Mouse (Mus musculus) heart, adult 18-20 months (tissue): ENCODE results near the gene Zfp93. TPM values are rescaled to one million over a fixed set of nuclear protein-coding genes. Genes with fewer than 3 reads are reported as not detected.
"Not testable (repeated sequence)": the region's sequence is repeated elsewhere in the genome, so short reads cannot be mapped to it uniquely, and the experiment has no call there.

Source experiments
- DNase-seq, 2 experiments: peaks; one replicate each; pipeline ENCODE4 v3.0.0; 2021 to 2022; ENCODE audit warnings: mixed read lengths in 1 of 2
- long read RNA-seq, 2 experiments: library from polyadenylated mRNA; stranded (forward); transcript quantifications; one replicate each; pipeline ENCODE4 v2.0.0; 2021
- total RNA-seq, 2 experiments: library from RNA; stranded (reverse); gene quantifications; 2 replicates each; pipeline ENCODE4 v1.2.3; 2021

Gene Zfp93
- 1 to 10 TPM; 3.1 to 3.6 TPM for total RNA-seq
- long read RNA-seq, experiment 1, partial matches to known transcripts: 1 of 4 reads
- long read RNA-seq, experiment 1, other reads (novel, unspliced or antisense): 0 of 4 reads
- long read RNA-seq, experiment 2, partial matches to known transcripts: 0 of 3 reads
- long read RNA-seq, experiment 2, other reads (novel, unspliced or antisense): 1 of 3 reads

DNA sequence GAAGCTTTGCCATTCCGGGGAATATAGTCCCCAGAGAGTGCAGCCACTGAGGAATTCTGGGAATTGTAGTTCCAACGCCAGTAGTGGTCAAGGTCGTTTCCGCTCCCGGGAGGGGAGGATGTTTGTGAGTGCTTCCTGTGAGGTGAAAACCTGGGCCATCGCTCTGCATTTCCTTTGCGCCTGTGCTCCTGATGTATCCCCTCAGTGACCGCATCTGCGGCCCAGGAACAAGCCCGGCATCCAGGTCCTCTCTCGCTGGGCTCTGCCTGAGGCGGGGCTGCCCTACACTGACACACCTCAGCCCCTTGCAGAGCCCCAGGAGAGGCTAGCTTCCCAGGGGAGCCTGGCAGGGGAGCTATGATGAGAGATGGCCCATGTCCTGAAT lies at the start of gene Zfp93:
Gene Zfp93 (plus strand): TSS at position 133 of the 385 bp plus-strand sequence.
- peak; percentile 87 to 89 for DNase-seq

DNA sequence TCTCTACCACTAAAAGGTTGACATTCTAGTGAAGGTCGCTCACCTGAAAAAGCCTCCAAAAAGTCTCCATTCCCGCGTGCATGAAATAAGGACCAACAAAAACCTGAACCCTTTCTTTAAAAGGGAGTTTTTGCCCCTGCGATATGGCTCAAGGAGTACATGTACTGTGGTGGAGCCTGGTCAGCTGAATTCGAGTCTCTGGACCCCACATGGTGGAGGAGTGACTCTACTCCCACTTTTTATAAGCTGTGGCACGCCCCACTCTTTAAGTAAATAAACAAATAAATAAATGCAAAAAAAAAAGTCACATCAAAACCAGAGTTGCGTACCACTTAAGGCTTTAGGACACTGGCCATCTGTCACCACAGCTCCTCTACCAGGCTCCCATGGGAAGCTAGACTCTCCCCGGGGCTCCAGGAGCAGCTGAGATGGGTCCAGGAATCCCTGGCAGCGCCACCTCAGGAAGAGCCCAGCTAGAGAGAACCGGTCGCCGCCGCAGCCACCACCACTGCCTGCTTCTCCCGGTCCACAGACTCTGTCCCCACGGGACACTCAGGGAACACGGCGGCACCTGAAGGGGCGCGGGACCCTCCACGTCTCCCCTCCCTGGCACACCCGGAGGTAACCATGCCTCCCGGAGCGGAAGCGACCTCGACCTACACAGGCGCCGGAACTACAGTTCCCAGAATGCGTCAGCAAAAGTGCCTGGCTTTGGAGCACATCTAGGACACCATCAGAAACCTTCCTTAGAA lies 33.0 kb upstream of the Zfp93 start, which contains the start of gene Zfp109:
Gene Zfp109 (minus strand): TSS at position 521 of the 752 bp plus-strand sequence.
- peak; percentile 68 to 75 for DNase-seq

DNA sequence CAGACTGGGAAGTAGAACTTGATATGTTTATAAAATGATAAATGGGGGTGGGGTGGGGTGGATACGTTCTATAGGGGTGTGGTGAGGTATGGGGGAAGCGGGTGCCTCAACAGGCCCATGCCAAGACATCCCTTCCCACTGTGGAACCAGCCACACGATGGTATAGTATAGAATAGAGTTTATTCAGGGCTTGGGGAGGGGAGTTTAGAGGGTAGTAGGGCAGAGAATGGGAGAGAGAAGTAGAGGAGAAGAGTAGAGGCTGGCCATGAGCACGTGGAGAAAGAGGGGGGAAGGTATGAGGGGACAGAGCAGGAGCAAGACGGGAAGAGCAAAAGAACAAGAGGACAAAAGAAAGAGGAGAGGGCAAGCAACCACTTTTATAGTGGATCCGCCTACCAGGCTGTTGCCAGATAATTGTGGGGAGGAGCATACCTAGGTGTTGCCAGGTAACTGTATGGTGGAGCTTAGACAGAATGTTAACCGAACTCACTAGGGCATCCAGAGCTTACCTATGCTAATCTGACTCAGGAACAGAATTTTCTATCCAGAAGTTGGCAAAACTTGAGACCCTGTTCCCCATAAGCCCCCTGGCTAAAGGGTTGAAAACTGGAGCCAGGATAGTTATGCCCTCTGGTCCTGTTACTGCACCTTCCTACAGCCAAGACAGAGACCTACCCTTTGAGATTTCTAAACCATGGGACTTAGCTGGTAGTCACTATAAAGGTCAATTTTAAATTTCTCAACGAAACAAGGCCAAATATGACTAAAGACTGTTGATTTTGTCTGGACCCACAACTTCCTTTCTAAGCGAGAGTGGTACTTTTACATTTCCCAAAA lies 16.2 kb upstream of the Zfp93 start:
- no peak for DNase-seq

DNA sequence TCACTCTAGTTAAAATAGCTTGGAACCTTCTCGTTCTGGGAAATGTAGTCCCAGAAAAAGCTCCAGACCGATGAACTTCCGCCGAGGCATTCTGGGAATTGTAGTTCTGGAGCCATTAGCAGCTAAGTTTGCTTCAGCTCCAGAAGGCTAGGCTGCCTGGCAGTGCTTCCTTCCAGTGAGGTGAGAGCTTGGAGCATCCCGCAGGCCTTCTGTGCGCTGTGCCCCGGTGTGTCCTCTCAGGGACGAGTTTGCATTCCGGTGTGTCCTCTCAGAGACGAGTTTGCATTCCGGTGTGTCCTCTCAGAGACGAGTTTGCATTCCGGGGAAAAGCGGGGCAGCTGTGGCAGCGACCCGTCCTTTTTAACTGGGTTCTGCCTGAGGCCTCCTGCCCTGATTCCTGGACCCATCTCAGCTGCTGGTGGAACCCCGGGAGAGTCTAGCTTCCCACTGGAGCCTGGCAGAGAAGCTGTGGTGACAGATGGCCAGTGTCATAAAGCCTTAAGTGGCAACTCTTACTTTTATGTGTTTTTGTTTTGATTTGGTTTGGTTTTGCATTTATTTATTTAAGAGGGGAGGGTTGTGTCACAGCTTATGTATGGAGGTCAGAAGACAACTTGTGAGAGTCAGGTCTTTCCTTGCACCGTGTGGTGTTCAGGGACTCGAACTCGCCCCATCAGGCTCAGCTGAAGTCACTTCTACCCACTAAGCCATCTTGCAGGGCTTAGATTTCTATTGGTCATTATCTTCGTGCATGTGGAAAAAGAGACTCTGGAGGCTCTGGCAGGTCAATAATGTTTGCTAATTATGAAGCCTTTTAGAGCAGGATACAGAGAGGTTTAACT lies 15.4 kb upstream of the Zfp93 start, which contains the start of gene Zfp108:
Gene Zfp108 (plus strand): TSS at position 162 of the 842 bp plus-strand sequence.
- peak; percentile 93 for DNase-seq

DNA sequence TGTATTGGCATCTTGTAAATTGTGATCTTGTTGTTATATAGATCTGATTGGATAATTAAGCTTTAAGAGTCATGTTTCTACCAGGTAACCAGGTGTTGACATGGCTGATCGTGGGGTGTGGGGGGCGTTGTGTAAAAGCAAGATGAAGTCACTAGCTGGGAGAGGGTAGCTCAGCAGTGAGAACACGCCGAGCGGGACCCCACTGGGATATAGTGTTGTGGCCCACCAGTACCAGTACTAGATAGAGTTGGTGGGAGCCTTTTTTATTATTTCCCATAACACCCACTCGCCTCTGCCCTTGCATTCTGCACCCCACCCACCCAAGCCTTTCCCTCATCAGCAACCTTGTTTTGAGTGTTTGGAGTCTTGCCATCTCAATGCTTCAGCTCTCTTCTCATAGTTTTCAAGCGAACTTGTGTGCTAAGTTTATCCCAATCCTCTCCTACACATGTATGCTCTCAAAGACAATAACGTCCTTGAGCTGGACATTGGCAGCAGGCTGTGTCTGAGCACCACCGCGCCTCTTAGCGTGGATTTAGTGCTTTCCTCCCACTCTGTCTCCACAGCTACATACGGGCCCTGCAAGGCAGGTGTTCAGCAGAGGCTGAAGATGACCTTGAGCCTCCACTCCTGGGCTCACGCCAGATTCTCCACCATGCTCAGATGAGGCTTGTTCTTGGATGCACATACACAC lies 10.8 kb upstream of the Zfp93 start:
- no peak for DNase-seq

DNA sequence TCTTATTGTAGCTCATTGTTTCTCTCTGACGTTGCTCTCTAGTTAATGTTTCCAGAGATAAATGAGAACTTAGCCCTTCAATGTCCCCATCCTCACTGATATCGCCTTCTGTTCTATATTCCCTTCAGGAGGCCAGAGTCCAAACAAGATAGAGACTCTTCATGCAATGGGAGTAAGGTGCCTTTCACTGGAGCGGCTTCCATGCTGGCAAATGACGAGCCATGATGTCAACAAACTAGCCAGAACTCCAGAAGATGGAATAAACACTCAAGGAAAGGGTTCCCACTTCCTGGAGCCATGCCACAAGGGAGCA lies 10.3 kb upstream of the Zfp93 start:
- no peak for DNase-seq

DNA sequence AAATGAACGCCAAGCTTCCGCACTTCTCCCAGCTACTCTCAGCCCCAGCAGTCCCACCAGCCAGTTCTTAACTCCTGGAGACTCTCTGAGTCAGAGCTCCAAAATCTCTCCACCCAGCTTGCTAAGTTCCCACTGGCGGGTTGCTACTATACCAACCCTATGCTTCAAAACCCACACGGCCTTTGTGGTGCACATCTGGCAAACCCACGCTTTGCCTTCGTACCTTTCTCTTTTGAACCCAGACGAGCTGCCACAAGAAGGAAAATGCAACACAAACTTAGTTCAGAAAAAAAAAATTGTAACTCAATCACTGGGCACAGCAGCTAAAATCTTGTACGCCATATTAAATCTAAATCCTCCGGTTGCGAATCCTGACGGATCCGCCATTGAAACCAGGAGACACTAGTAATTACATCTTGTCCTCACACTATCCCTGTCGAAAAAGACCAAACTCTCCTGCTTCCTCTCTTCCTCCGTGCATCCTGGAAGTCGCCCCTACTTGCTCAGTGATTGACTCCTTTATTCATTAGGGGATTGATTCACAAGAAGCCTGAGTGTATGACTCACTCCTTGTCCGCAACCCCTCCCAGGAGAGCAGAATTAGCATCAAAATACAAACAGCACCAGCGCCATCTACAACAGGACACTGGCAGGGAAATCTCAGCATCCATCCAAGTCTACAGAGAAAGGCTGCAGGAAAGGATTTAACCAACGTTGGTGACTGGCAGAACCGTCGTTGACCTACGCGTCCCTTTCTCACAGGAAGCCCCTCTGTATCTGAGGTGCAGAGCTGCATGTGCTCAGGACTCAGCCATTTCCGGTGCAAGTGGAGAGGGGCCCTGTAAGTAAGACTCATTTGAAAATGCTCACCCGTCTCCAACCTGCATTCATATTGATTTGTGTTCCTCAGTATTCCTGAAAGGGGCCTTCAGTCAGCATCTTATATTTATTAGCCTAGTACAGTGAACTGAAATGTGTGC lies 1.8 kb upstream of the Zfp93 start:
- no peak for DNase-seq

DNA sequence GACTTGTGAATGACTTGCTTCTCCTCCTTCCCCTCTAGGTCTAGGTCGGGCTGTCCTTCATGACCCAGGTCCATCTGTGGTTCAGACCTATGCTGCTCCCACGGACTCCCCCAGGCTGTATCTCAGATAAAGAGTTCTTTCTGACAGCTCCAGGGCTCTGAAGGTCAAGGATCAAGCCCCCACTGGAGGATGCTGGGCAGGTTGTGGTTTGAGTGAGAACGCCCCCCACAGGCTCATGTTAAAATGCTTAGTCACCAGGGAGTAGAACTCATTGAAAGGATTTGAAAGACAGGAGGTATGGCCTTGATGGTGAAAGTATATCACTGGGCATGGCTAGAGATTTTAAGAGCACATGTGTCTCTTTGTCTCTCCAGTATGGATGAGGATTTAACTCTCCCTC lies 964 bp upstream of the Zfp93 start:
- DNase-seq: no peak

DNA sequence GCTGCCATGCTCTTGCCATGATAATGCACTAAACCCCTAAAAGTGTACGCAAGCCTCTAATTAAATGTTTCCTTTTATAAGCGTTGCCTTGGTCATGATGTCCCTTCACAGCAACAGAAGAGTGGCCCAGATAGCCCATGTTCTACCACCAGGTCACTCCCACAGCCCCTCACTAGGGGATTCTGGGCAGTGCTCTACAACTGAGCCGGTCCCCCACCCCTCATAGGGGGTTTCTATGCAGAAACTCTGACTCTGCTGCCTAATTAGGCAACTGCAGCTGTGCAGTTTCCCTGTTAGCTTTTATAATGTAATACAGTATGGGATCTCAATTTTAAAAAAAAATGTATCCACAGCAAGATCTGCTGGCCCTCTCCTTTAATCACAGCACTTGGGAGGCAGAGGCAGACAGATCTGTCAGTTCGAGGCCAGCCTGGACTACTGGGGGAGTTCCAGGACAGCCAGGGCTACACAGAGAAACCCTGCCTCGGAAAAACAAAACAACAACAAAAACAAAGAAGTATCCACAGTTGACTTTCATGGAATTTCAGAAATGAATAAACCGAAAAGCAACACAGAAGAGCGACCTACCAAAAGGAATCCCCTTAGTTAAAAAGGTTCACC lies 443 bp upstream of the Zfp93 start:
- DNase-seq: no peak

DNA sequence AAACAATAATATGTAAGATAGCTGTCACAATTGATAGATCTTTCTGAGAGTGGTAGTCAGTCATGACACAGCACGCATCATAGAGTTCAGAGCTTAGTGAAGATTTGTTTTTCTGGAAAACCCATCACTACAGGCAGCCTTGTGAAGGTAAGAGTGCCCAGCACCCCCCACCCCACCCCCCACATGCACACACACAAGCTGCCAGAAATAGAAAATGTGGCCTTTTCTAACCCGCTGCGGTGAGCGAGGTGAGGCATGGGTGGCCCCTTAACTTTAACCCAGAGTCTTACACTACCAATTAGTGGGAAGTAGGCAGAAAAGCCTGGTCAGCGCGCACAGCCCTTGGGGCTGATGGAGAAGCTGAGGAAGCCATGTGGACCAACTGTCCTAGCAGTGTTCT lies 971 bp downstream of the Zfp93 start:
- DNase-seq: no peak

DNA sequence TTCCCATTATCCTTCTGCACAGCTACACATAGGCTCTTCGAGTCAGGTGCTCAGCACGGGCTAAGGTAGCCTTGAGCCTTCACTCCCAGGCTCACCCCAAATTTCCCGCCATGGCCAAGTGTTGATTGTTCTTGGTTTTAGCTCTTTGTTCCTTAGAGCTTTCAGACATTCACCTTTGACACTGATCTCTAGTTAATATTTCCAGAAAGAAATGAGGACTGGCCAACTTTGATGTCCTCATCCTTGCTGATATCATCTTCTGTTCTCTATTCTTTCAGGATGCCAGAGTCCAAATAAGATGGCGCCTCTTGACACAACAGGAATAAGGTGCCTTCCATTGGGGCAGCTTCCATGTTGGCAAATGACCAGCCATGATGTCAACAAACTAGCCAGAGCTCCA lies 4.2 kb downstream of the Zfp93 start:
- no peak for DNase-seq

DNA sequence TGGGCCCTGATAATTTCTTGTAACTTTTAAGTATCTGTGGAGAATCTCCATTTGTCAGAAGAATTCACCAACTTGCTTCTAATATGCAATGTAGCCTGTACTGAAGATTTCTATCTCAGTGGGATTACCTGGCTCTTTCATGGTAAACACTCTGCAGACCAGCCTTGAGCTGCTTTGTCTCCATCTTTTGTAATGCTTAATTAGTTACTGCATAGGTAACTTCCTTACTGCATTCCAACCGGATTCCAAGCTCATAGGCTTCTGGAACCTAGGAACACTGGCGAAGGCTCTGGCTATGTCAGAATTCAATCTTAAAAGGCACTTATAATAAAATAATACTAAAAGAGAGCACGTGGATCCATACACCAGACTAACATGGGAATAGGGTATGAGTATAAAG lies 8.6 kb downstream of the Zfp93 start:
- not testable (repeated sequence) for DNase-seq

DNA sequence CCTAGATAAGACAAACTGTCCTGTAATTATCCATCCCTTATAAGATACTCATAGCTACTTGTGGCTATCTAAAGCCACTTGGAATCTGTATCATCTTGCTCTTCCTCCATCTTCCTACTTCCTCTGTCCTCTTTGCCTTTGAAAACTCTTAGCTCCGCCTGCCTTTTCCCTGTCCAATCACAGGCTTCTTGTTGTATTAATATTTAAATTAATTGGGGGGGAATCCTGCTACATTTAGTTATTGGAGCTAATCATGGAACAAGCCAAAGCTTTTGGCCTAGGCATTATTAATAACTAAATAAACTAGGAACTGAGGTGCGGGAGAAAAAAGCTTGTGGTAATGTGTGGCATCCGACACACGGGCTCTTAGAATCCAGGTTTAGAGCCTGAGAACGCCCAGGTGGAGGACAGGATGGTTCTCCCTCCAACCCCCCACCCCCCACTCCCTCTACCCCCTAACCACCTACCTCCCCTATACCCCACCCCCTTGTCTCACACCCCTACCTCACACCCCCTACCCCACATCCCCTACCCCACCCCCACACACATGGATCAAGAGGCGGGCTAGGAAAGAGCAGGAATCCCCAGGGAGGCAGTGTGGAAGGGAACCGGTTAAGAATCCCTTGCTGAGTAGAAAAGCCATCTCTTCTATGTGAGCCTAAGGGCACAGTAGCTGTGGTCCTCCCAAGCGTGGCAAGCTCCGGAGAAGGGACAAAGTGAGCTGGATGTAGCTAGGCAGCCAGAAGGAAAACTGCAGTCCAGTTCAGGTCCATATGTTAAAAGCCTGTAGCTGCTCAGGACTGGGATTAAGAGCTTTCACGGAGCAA lies 10.0 kb downstream of the Zfp93 start:
- no peak for DNase-seq

DNA sequence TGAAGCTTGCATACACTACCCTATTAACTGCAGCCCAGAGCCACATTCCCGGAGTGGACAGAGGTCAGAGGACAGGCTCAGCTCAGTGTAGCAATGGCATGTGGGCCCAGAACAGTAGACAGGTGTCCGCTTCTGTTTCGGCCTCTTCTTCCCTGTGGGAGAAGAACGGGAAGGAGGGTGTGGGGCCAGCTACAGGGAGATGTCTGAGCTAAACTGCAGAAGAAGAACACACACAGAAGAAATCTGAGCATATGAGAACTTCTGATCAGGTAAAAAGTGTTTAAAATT lies 10.6 kb downstream of the Zfp93 start:
- DNase-seq: no peak

DNA sequence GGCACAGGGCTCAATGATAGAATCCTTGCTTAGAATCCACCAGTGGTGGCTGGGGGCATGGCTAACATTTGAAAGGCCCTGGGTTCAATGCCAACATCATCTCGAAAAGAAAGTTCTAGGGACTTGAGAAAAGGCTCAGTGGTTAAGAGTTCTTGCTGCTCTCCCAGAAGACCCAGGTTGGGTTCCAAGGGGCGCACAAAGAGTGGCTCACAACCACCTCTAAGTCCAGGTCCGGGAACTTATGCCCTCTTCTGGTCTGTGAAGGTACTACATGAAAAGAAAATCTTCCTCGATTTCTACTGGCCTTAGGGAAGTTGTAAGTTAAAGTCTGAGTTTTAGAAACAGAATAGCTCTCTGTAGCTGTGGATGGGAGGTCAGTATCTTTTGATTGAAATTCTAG lies 15.9 kb downstream of the Zfp93 start:
- DNase-seq: no peak

DNA sequence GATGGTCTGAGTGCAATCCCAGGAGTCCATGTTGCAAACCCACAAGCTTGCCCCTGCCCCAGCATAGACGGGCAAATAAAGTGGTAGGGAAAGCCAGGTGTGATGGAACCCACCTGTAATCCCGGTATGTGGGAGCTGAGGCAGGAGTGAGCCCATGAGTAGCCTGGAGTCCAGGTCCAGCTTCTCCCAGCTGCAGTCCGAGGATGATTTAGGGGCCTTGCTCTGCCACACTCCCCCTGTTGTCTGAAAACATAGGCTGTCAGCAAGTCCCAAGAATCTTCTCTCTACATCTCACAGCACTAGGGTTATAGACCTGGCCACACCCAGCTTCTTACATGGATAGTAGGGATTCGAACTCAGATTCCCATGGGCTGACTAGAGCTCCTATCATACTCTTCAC lies 16.7 kb downstream of the Zfp93 start:
- no peak for DNase-seq

DNA sequence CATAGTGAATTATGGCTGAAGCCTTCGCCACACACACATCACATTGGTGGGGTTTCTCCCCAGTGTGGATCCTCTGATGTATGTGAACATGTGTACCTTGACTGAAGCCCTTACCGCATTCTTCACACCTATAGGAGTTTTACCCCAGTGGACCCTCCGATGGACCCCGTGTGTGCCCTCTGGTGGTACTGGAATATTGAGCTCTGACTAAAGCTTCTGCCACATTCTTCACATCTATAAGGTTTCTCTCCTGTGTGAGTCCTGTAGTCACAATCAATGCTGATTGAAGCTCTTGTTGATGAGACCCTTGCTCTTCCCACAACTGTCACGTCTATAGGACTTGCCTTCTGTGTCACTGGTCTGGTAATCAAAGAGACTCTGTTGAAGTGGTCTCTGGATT lies 17.4 kb downstream of the Zfp93 start:
- no peak for DNase-seq

DNA sequence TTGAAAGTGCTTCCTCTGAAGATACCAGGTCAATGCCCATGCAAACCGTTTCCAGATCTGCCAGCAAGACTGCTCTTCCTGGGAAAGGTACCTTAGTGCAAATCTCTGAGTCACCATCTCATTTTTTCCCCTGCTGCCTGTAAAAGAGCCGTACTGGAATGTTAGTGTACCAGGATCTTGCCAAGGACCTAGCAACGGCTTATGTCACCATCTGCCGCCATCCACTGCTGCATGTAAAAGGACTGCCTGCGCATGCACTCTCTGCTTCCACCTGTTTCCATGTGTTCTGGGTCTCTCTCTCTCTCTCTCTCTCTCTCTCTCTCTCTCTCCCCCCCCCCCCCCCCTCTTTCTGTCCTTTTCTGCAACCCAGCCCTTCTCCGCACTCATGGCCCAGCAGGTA lies 18.3 kb downstream of the Zfp93 start:
- DNase-seq: no peak

DNA sequence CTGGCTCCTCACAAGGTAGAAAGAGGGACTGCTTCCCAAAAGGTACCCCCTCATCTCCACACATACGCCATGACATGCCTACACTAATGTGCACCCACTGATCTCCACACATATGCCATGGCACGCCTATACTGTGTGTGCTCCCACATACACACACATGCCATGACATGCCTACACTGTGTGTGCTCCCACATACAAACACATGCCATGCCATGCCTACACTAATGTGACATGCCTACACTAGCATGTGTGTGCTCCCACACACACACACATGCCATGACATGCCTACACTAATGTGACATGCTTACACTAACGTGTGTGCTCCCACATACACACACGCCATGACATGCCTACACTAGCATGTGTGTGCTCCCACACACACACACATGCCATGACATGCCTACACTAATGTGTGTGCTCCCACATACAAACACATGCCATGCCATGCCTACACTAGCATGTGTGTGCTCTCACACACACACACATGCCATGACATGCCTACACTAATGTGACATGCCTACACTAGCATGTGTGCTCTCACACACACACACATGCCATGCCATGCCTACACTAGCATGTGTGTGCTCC lies 20.0 kb downstream of the Zfp93 start:
- no peak for DNase-seq
